Mouse (Mus musculus): ENCODE results near the gene Scamp3.
"Not testable (repeated sequence)": the region's sequence is repeated elsewhere in the genome, so short reads cannot be mapped to it uniquely, and the experiment has no call there.

Gene Scamp3

DNA sequence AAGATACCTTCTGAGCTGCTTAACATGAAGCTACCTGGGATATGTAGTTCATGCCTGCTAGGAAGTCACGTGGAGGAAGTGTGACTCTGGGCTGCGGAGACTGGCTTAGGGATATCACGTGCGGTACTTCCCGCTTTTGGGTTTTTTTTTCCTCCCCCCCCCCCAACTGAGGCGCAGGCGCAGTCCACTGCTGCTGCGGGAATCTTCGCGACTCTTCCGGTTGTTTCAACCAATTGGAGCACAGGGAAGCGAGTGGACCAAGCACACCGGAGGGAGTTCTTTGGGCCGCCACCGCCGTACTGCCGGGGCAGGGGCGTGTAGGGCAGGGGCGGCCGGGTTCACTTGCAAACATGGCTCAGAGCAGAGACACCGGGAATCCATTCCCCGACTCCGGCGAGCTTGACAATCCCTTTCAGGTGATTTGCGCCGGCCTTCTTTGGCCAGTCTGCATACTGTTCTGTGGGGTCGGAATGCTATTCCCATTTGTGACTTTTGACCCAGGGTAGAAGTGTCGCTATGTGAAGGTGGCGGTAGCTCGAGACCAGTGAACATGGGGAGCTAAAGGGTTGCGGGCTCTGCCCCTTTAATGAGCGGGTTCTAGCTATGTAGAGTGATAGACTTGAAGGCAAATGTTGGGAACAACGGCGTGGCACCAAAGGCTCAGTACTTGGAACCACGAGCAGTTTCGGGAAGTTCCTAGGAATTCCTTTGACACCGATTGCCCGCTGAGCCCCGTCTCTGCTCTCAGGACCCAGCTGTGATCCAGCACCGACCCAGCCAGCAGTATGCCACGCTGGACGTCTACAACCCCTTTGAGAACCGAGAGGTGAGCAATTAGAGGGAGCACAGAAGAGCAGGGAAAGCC, at the start of gene Scamp3:
Gene Scamp3 (plus strand): TSS at position 232 of the 865 bp plus-strand sequence.
- DNase-seq (ENCODE audit: low spot score in 2 of 2): peak; percentile 81 to 85

DNA sequence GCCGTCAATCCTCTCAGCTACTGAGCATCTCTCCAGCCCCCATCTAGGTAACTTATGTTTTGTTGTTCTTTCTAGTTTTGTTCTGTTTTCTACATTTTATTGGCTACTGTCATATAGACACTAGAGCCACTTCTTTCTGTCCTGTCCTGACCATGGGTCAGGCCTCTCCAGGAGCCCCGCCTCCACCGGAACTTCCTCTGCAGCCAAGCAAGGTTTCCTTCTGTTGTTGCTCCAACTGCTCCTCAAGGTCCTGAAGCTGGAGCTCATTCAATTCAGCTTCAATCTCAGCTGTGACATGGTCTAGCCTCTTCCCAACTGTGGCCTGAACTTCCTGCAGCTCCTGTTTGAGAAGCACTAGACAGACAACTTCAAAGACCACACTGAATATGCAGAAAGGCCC, 47.4 kb upstream of the Scamp3 start:
- DNase-seq (ENCODE audit: low spot score in 2 of 2): no peak

DNA sequence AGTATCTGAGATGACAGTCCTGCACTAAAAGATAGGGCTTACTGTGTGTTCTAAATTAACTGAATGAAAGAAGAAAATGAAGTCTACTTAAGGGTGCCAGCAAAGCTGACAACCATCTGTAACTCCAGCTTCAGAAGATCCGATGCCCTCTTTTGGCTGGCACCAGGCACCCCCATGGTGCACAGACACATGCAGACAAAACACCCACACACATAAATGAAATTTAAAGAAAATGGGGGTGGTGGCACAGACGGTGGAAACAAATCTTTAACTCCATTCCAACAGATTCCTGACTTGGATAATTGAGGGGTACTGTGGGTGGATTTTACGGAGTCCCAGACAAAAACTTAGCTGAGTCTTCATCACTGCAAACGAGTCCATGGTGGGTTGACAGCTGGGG, 45.5 kb upstream of the Scamp3 start:
- peak in 1 of 2 experiments; percentile 70 for DNase-seq (ENCODE audit: low spot score in 2 of 2)

DNA sequence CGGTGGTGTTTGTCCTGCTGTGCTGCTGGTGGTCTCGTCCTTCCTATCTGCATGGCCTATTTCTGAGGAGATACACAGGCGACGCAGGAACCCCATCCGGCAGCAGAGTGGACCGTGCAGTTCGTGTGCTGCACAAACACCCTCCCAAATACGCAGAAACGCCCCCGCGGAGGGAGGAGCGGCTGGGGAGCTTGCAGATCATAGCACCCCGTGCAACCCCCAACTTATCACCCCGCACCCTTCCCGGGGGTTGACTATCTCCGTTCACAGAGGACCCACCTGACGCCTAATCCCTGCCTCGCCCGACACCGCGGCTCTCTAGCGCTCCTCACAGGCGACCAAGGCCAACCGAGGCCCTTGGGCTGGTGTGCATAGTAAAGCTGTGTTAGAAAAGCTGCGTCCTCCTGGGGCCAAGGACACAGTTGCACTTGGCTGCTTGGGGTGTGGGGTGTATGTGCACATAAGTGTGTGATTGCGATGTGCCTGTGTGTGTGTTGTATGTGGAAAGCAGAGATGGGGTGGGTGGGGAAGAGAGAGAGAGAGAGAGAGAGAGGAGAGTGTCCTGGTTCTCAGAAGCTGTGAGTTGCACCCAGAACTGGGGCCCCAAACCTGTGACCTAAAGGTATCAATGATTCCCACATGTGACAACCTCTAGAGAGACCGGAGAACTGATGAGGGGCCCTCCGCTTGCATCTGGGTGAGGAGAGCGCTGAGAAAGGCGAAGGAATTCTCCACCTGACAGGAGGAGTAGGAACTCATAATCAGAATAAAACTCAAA, 44.8 kb upstream of the Scamp3 start:
- DNase-seq (ENCODE audit: low spot score in 2 of 2): peak; percentile 21 to 32

DNA sequence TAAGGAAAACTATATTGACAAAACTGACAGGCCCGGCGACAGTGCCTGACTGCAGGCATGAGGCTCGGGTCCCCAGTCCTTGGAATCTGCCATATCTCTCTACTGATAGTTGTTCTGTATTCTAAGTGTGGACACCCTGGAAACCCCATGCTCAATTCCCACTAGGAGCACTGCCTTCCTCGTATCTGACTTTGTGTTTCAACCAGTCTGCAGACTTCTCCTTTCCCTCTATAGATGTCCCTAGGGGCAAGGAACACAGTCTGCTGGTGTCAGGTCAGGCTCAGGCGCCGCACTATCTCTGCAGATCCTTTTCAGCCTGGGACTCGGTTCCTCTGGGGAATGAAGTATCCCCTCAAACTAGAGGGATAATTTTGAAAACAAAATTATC, 44.2 kb upstream of the Scamp3 start:
- no peak for DNase-seq (ENCODE audit: low spot score in 2 of 2)

DNA sequence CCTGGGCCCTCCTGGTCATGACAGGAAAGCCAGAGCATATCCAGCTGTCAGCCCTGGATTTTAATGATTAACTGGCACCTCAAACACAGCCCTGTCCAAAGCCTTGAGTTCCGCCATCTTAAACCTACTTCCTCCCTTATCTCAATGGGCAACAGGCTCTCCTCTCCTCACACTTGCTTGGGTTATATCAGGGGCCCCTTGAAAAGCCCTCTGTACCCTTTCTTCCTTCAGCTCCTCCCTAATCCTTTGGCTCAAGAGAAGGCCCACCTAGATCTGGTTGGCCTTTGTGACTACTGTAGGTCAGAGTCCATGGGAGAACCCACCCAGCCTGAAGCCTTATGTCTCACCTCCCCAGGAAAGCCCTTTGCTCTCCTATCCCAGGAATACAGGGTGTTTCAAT, 43.5 kb upstream of the Scamp3 start:
- no peak for DNase-seq (ENCODE audit: low spot score in 2 of 2)

DNA sequence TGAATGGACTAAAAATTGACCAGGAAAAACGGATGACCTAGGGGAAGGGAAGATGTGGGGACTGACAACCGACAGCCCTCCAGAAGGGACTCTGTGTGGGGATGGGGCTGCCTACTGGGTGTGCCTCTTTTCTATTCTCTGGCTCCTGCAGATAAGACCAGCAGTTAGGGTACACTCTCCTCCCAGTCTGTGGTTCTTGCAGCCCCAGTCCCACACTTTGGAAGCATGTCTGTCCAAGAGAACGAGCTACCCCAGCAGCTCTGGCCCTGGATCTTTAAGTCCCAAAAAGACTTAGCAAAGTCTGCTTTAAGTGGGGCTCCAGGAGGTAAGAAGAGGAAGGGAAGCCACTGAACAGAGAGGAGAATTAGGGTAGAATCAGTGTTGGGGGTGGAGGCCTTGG, 41.3 kb upstream of the Scamp3 start, which contains the start of gene Pklr:
Gene Pklr (plus strand): TSS at position 185 of the 400 bp plus-strand sequence.
- DNase-seq (ENCODE audit: low spot score in 2 of 2): no peak

DNA sequence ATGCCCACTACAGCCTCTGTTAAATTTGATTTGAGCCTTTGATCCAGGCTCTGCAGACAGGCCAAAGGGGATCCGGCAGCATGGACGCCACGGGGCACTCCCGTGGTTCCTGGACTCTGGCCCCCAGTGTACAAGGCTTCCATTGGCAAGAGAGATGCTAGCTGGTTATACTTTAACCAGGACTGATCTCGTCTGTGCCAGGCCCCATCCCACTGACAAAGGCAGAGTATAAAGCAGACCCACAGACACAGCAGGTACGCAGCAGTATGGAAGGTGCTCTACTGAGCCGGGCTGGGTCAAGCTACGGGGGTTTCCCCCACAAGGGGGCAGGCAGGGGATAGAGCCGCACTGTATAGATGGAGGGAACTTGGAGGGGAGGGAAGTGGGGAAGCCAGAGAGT, 40.9 kb upstream of the Scamp3 start:
- DNase-seq (ENCODE audit: low spot score in 2 of 2): no peak

DNA sequence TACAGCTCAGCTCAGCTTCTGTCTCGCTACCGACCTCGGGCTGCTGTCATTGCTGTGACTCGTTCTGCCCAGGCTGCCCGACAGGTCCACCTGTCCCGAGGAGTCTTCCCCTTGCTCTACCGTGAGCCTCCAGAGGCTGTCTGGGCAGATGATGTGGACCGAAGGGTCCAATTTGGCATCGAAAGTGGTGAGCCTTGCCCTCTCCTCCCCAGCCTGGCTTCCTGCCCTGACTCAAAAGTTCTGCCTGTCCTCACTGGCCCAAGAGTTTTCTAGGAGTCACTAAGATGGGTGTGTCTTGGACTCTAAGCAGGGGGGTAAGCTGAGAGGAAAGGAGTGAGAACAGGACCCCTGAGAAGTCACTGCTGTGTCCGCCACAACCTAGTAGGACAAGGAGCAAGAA, 32.5 kb upstream of the Scamp3 start:
- DNase-seq (ENCODE audit: low spot score in 2 of 2): no peak

DNA sequence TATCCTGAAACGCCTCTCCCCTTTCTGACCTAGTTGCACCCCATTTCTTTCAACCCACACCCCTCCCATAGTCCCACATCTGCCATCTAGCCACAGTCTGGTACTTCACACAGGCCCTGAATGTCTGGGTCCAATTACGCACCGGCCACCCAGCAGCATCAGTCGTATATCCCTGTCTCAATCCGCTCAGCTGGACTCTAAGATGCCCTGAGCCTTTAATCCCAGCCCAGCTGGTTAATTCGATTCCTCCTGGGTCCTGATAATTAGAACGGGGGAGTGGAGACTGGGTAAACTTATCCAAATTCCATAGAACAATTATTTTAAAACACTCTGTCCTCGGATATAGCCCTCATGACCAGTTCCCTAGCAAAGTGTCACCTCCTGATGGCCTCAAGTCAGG, 31.7 kb upstream of the Scamp3 start:
- no peak for DNase-seq (ENCODE audit: low spot score in 2 of 2)

DNA sequence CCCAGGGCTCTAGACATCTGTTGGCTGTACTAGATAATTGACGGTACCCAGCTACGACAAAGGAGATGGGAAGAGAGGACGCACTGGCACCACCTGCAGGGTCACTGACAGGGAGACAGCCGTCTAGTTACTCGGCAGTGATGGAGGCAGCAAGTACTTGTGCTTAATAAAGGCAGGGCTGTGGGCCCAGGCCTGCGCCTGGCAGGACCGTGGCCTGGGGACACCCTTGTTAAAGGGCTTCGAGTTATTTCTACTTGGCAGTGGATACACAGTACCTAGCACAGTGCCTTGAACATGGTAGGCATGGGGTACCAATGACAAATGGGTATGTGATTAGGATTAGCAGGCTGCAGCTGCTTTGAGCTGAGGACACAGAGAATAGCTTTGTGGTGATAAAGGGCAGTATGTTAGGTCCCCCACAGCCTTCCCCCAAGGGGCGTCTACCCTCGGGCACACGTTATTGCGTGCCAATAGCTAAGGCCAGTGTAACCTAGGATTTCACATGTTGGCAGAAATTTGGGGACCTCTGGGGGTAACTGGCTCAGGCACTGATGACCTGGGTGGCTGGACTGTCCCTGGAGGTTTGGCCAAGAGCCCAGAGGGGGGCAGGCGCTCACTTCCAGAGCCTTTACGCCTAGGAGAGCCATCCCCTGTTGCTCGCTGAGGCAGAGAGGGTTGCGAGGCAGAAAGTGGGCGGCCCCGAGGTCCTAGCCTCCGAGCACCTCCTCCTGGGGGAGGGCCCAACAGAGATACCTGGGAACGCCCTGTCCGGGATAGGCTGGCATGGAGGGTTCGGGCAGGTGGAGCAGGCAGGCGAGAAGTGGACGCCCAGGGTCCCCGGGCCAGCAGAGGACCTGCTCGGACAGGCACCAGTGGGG, 29.9 kb upstream of the Scamp3 start:
- DNase-seq (ENCODE audit: low spot score in 2 of 2): no peak

DNA sequence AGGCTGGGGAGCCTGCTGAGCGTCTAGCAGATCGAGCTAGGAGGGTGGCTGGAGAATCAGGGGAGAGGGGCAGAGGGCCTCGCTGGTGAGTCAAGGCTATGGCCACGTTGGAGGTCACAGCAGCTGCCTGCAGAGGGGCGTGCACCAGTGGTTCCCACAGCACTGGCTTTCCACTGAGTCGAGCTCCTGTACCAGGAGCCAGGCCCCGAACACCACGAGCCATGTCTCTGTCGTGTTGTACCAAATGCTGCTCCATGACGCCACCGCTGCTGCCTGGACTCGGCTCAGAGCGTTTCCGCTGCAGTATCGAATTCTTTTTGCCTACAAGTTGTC, 29.3 kb upstream of the Scamp3 start:
- DNase-seq (ENCODE audit: low spot score in 2 of 2): no peak

DNA sequence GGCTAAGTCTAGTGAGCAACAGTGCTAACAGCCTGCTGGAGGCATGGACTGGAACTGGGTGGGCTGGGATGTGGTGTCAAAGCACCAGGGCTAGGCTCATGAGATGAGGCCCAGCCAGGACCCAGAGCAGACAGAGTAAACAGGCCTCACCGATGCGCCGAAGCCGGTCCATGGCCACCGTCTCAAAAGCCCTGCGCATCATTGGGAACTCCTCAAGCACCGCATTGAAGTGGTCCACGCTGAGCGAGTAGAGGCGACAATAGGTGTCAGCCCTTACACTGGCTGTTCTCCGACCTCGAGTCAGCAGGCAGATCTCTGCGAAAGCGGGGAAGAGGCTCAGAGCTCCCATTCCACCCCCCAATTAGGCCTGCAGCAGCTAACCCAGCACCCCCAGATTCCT, 28.7 kb upstream of the Scamp3 start:
- no peak for DNase-seq (ENCODE audit: low spot score in 2 of 2)

DNA sequence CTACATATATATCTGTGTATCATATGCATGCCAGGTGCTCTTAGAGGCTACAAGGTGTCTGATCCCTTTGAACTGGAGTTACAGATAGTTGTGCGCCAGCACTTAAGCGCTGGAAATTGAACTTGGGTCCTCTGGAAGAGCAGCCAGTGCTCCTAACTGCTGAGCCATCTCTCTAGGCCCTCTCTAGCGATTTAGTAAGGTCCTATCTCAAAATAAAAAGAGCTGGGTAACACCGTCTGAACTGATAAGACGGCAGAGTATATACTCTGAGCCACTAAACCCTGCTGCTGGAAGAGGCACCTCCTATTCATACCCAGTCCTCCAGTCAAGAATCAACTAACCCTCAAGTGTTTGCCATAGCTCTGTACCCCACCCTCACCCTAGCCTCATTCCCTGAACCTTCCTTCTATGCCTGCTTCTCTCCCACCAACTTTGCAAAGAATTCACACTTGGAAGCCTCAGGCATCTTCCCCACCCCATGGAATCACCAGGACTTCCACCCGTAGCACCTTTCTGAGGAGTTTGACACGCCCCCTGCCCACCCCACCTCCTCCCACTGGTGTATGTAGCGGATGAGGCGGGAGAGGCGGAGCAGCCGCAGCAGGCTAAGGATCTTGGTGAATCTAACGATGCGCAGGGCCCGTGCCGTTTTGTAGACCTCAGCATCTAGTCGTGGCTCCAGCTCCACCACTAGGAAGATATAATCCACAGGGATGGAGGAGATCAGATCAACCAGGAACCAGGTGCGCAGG, 25.0 kb upstream of the Scamp3 start:
- no peak for DNase-seq (ENCODE audit: low spot score in 2 of 2)

DNA sequence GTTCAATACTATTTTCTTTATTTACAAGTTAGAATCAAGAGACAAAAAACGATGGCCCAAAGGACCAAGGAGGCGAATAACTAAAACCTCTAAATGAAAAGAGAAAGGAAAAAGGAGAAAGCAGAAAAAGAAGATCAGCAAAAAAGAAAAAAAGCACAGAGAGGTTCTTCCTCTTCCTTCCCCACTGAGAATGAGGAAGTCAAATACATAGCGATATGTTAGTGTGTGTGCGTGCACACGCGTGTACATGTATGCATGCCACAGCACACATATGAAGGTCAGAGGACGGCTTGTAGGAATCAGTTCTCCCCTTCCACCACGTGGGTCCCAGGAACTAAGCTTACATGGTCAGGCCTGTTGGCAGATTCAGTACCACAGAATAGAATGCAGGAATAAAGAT, 20.3 kb upstream of the Scamp3 start:
- no peak for DNase-seq (ENCODE audit: low spot score in 2 of 2)

DNA sequence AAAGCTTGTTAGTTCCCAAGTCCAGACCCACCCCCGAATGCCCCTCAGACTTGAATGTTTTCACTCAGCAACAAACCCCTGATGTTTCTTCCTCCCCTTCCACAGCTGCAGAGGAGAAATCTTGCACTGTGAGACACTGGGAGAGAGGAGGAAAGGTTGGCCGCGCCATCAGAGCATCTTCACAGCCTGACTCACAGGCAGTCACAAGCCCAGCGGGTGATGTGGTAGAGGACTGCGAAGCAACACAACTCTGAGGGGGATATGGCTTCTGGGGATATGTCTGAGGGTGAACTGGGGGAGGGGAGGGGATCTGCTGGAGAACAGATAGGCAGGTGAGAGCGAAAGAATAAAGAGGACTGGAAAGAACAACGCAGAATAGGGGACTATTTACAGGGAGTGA, 18.6 kb upstream of the Scamp3 start:
- DNase-seq (ENCODE audit: low spot score in 2 of 2): no peak

DNA sequence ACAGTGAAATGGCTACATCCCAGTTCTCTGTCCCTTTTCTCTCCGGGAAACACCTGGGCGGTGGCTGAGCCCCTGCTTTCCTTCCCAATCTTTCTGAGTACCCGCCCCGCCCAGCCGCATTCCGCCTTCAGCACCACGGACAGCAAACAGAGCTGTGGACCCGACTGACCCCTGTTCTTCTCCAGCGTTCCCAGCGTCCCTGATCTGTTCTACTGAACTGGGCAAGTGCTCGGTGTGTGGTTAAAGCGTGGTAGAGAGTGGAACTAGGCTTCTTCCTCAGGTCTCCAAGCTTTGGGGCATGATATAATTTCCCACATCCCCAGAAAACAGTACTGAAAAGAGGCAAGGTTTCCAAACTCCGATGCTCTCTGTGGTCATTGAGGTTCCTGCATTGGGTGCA, 18.1 kb upstream of the Scamp3 start:
- no peak for DNase-seq (ENCODE audit: low spot score in 2 of 2)

DNA sequence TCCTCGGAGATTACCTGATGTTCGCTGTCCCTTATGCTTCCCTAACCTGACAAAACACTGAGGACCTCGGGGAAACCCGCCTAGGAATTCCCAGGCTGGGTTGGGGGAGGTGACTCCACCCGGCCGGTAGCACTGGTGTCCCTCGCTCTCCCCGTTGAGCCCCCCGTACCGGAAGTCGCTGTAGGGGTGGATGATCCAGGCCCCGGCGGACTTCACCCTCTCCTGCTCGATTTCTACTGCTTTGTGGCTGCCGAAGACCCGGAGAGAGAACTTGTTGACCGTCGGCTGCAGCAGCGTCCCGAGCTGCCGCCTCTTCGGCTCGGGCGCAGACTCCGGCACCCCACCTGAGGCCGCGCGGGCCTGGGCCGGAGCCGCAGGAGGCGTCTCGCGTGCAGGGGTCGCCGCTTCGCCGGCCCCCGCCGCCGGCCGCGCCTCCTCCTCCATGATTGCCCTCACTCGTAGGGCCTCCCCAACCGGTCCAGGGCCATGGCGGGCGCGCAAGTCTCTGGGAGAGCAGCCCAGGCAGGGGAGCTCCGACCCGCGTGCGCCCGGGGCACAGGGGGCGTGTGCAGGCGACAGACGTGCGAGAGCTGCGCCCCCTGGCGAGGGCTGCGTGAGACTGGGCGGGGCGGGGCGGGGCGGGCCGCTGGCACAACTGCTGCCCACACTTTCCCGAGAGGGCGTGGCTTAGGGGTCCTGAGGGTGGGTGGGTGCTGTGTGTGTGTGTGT, 17.5 kb upstream of the Scamp3 start, which contains the start of gene Hcn3:
Gene Hcn3 (minus strand): TSS at position 581 of the 729 bp plus-strand sequence.
- DNase-seq (ENCODE audit: low spot score in 2 of 2): peak in 1 of 2 experiments; percentile 70

DNA sequence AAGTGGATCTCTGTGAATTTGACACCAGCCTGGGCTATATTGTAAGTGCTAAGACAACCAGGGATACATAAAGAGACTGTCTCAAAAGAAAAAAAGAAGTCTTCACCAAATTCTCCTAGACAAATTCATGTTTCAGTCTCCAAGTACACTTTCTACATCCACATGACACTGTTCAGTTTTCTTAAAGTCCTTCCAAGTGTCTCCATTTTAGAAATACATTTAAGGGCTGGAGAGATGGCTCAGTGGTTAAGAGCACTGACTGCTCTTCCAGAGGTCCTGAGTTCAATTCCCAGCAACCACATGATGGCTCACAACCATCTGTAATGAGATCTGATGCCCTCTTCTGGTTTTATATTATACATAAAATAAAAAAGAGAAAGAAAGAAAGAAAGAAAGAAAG, 16.1 kb upstream of the Scamp3 start:
- not testable (repeated sequence) for DNase-seq (ENCODE audit: low spot score in 2 of 2)

DNA sequence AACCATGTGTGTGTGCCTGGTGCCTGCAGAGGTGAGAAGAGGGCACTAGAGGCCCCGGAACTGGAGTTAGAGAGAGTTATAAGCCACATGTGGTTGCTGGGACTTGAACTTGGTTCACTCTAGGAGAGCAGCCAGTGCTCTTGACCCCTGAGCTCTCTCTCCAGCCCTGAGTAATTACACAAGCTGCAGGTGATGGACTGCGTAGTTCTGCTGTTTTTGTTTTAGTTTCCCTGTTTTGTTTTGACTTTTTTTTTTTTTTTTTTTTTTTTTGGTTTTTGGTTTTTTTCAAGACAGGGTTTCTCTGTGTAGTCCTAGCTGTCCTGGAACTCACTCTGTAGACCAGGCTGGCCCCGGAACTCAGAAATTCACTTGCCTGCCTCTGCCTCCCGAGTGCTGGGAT, 15.5 kb upstream of the Scamp3 start:
- DNase-seq (ENCODE audit: low spot score in 2 of 2): no peak

DNA sequence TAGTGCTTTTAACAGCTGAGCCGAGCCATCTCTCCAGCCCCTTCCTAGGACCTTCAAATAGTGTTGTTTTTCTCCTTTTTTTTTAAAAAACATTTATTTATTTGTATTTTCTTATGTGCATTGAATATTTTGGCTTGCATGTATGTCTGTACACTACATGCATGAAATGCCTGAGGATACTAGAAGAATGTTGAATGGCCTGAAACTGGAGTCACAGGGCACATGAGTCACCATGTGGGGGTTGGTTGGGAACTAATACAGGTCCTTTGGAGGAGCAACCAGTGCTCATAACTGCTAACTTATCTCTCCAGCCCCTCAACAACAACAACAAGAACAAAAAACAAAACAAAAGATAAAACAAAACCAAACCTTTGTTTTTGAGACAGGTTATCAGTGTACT, 14.2 kb upstream of the Scamp3 start:
- DNase-seq (ENCODE audit: low spot score in 2 of 2): no peak

All from frontal cortex, postnatal 10 days (tissue).